Mouse (Mus musculus) liver, embryonic 14.5 days (tissue): ENCODE measurements around the gene Rab34. TPM values are rescaled to one million over a fixed set of nuclear protein-coding genes. Genes with fewer than 3 reads are reported as not detected.
"Not testable (repeated sequence)": the region's sequence is repeated elsewhere in the genome, so short reads cannot be mapped to it uniquely, and the experiment has no call there.

Source experiments
- ATAC-seq: fragments of 200-750 bp; cut with Nextera tagmentation; 2 replicates; pipeline ENCODE4 v1.8.0; 2017; ENCODE audit warnings: moderate number of reproducible peaks, mild to moderate bottlenecking, moderate library complexity; ENCODE audit not compliant: insufficient read depth
- DNase-seq, 3 experiments: peaks; one replicate each; pipeline ENCODE4 v3.0.0-alpha.2; 2012 to 2013; ENCODE audit warnings: low read depth in 3 of 3, low spot score in 3 of 3
- H3K27ac ChIP-seq: fragments of 300-500 bp; sonication (generic); 2 replicates; pipeline ENCODE4 v1.5.1; 2014; ENCODE audit warnings: moderate library complexity, mild to moderate bottlenecking, control low read depth, inconsistent platforms
- H3K27me3 ChIP-seq: fragments of 300-500 bp; sonication (generic); 2 replicates; pipeline ENCODE4 v1.6.1; 2014; ENCODE audit warnings: mild to moderate bottlenecking, low read length, moderate library complexity; ENCODE audit not compliant: control insufficient read depth, insufficient read depth
- H3K36me3 ChIP-seq: fragments of 300-500 bp; sonication (generic); replicated peaks from 2 replicates; pipeline ENCODE4 v1.6.1; 2014; ENCODE audit warnings: low read depth; ENCODE audit not compliant: control insufficient read depth, insufficient read depth
- H3K4me1 ChIP-seq, 2 experiments: fragments of 200-500 bp in 1 of 2; fragments of 300-500 bp in 1 of 2; sonication (generic) in 1 of 2; replicated peaks; 2 replicates each; pipeline ENCODE4 v1.6.1; 2012 to 2014; ENCODE audit warnings: antibody characterized with exemption in 1 of 2, inconsistent platforms in 1 of 2, low read length in 1 of 2; ENCODE audit not compliant: control insufficient read depth in 2 of 2, insufficient read depth in 2 of 2
- H3K4me2 ChIP-seq: fragments of 300-500 bp; sonication (generic); 2 replicates; pipeline ENCODE4 v1.6.1; 2014; ENCODE audit warnings: low read depth, mild to moderate bottlenecking, control low read depth, moderate library complexity
- H3K4me3 ChIP-seq, 2 experiments: fragments of 200-500 bp in 1 of 2; fragments of 300-500 bp in 1 of 2; sonication (generic) in 1 of 2; 2 replicates each; pipeline ENCODE4 v1.5.1; 2012 to 2014; ENCODE audit warnings: low read depth in 2 of 2, low read length in 2 of 2, mild to moderate bottlenecking in 2 of 2, control low read depth in 1 of 2, inconsistent platforms in 1 of 2, moderate library complexity in 1 of 2; ENCODE audit not compliant: insufficient read depth in 1 of 2
- H3K9ac ChIP-seq: fragments of 300-500 bp; sonication (generic); replicated peaks from 2 replicates; pipeline ENCODE4 v1.6.1; 2014; ENCODE audit warnings: mild to moderate bottlenecking, control low read depth, moderate library complexity
- H3K9me3 ChIP-seq: fragments of 300-500 bp; sonication (generic); 2 replicates; pipeline ENCODE4 v1.6.1; 2016; ENCODE audit warnings: low read length, mixed read lengths; ENCODE audit not compliant: control insufficient read depth
- CTCF ChIP-seq: IDR thresholded peaks from 2 replicates; pipeline ENCODE4 v1.5.1; 2016; ENCODE audit warnings: antibody characterized with exemption, low read depth, control low read depth
- EP300 ChIP-seq: IDR thresholded peaks from 2 replicates; pipeline ENCODE4 v1.6.1; 2016; ENCODE audit warnings: antibody characterized with exemption, low read depth
- WGBS: fragments of 180-500 bp; shearing (Covaris S2); extraction: QIAGEN DNeasy Blood & Tissue Kit; methylation state at CpG from one replicate; pipeline ENCODE4 v1.1.7; 2014; ENCODE audit not compliant: insufficient replicate concordance; 5-methylcytosine and 5-hydroxymethylcytosine counted together
- polyA plus RNA-seq, 2 experiments: library from polyadenylated mRNA; depleted of rRNA in 1 of 2; stranded (reverse) in 1 of 2; unstranded in 1 of 2; fragments of >200 nt; fragmentation: Nextera tagmentation in 1 of 2; extraction: Ambion mirVana in 1 of 2; gene quantifications; 2 replicates each; pipeline versions ENCODE4 v1.2.1 to v1.2.3; 2012 to 2014

The Rab34 gene
- polyA plus RNA-seq, 2 experiments = 7.1 to 11.3 TPM

GRCm38 (mm10) chr11:78183884-78184514 lies 4.2 kb upstream of the Rab34 start:
- peaks cover 13 to 21% of the 10 kb centered on the region in 2 experiments for H3K4me1 ChIP-seq
- H3K9me3 ChIP-seq = no peaks in the 10 kb centered on the region
- DNase-seq (no peak), ATAC-seq (no peak)
- H3K4me2 ChIP-seq = peak overlapping the region; percentile 99
- H3K27ac ChIP-seq = no peak overlapping the region
- WGBS = 40% methylated on average over 10 of the region's 10 CpGs
- peaks cover 25% of the 10 kb centered on the region for H3K27me3 ChIP-seq
- peak overlapping the region; percentile 41 to 86; a peak in 3 of 4 replicates for H3K4me3 ChIP-seq
- no peak for TF ChIP-seq CTCF
- no peak for TF ChIP-seq EP300
- peak overlapping the region; percentile 14; the same call in 1 of the 2 replicates for H3K9ac ChIP-seq
- peaks cover 34% of the 10 kb centered on the region for H3K36me3 ChIP-seq

DNA sequence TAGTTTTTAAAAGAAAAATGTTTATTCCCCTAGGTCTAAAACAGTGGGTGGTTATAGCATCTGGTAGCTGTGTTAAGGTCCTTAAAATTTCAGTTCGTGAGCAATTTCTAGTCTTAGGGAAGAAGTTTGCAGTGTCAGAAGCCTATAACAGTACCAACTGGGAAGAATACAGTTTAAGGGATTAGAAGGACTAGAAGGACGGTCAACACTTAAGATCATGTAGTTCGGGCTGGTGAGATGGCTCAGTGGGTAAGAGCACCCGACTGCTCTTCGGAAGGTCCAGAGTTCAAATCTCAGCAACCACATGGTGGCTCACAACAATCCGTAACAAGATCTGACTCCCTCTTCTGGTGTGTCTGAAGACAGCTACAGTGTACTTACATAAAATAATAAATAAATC lies 3.5 kb upstream of the Rab34 start:
- DNase-seq, H3K9me3 ChIP-seq, H3K4me3 ChIP-seq, ATAC-seq, H3K4me2 ChIP-seq, H3K27ac ChIP-seq, H3K9ac ChIP-seq: not testable (repeated sequence)
- 77% methylated on average over 6 of the region's 6 CpGs for WGBS
- Histone ChIP-seq H3K36me3 (peaks cover 29% of the 10 kb centered on the region), H3K4me1 (peaks cover 13 to 20% of the 10 kb centered on the region in 2 experiments), H3K27me3 (peaks cover 32% of the 10 kb centered on the region)

DNA sequence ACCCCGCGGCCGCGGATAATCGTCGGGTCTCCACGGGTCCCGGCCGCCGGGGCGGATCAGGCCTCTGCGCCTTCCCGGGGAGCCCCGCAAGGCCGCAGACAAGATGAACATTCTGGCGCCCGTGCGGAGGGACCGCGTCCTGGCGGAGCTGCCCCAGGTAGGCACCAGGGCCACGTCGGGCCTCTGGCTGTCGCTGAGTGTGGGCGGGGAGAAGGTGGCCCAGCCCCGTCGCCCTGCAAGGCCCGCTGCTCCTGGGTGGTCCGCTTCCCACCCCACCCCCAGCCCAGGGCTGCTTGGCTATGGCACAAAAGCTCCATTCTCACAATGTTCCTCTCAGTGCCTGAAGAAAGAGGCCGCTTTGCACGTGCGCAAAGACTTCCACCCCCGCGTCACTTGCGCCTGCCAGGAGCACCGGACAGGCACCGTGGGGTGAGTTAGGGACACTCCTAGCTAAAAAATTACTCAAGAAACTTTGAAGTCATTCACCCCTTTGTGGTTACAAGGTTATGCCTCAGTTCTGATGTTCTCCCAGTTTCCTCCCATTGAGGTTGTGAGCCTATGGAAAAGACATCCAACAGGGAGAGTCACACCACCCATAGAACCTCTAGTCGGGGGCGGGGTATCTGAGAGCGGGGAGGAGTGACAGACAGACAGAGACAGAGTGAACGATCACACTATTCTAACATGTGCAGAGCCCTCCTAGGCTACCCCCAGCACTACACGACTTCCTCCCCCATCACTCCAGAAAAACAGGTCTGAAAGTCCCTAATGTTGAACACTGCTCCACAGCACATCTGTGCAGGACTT lies 1.2 kb downstream of the Rab34 start:
- WGBS = 2% methylated on average over 37 of the region's 42 CpGs
- ATAC-seq = peak; percentile 21; the same call in 1 of the 2 replicates
- Histone ChIP-seq H3K9ac (0 out of 2 replicates have a peak overlapping the region, but pooled peaks have one; percentile 3), H3K4me1 (no peaks in the 10 kb centered on the region; a peak in 1 of 4 replicates), H3K27me3 (peaks cover 49% of the 10 kb centered on the region), H3K27ac (no peak overlapping the region), H3K4me3 (peak overlapping the region; percentile 45 to 50), H3K36me3 (no peaks in the 10 kb centered on the region), H3K4me2 (peak overlapping the region; percentile 51), H3K9me3 (no peaks in the 10 kb centered on the region)
- no peak for DNase-seq
- TF ChIP-seq CTCF (no peak), EP300 (no peak)

DNA sequence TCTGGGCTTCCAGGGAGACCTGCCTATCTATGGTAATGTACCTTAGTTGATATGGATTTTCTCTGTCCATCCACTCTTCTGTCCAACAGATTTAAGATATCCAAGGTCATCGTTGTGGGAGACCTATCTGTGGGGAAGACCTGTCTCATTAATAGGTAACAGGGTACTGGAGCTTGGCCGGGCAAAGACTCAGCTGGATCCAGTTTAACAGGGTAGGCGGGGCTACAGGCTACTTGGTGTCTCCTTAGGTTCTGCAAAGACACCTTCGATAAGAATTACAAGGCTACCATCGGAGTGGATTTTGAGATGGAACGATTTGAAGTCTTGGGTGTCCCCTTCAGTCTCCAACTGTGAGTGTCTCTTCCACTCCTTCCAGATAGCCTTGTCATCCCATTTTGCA lies 1.8 kb downstream of the Rab34 start:
- H3K27me3 ChIP-seq = peaks cover 49% of the 10 kb centered on the region
- no peaks in the 10 kb centered on the region for H3K9me3 ChIP-seq
- no peak for ATAC-seq
- H3K4me3 ChIP-seq = no peak overlapping the region
- no peaks in the 10 kb centered on the region for H3K36me3 ChIP-seq
- H3K9ac ChIP-seq = no peak overlapping the region
- WGBS = 59% methylated on average over 6 of the region's 6 CpGs
- TF ChIP-seq CTCF = no peak
- no peak for TF ChIP-seq EP300
- H3K27ac ChIP-seq = no peak overlapping the region
- H3K4me1 ChIP-seq = peaks cover 0 to 2% of the 10 kb centered on the region in 2 experiments; a peak in 2 of 4 replicates
- no peak overlapping the region; the same call in 1 of the 2 replicates for H3K4me2 ChIP-seq
- no peak for DNase-seq

DNA sequence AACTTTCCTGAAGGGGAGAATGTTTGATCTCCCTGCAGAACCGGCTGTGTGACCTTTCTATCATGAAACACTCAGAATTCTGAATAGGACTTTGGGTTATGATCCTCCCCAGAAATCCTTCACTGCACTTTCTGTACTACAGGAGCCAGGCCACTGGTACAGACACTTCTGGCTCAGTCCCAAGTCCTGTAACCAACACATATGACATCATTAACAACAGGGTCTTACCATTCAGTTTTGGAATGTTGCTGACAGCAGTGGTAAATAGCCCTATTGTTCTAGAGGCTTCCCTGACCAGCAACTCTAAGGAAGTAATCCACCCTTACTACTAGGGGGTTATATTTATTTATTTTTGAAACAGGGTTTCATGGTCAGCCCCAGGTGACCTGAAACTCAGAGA lies 4.9 kb downstream of the Rab34 start, which contains the start of gene Proca1:
Gene Proca1 (plus strand): TSS at position 280 of the 400 bp plus-strand sequence.
- DNase-seq (no peak), ATAC-seq (no peak)
- TF ChIP-seq EP300 (no peak), CTCF (no peak)
- H3K4me3 ChIP-seq = no peak within 1 kb of the TSS
- H3K9me3 ChIP-seq = no peaks in the 10 kb centered on the region
- no peaks in the 10 kb centered on the region for H3K36me3 ChIP-seq
- H3K4me1 ChIP-seq = peaks cover 0 to 3% of the 10 kb centered on the region in 2 experiments; a peak in 2 of 4 replicates
- peak within 1 kb of the TSS; percentile 75 for H3K4me2 ChIP-seq
- H3K27ac ChIP-seq = no peak within 1 kb of the TSS
- 77% methylated on average over 1 of the region's 1 CpGs for WGBS
- no peak within 1 kb of the TSS for H3K9ac ChIP-seq
- peaks cover 33% of the 10 kb centered on the region for H3K27me3 ChIP-seq
